Comparison of ENCODE assay signal across 8 mouse cellular contexts in the genomic region with DNA sequence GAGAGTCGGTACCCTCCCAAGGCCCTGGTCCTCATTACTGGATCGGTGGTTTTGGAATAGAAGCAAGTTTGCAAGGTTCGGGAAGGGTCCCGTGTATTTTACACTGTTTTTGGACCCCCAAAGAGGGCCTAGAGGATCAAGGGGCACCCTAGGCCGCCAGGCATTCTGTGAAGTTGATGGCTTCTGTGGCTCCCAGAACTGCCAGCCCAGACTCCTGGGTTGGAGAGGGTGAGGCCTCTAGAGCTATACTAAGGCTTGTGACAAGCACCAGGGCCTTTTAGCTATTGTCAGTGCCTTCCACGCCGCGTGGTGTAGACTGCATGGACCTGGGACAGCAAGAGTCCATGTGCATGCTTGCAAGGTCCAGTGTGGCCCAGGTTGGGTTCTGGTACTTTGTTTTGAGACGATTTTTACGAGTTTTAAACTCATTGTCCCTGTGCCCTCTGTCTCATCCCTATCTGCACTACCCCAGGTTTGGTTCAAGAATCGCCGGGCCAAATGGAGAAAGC. TPM values are rescaled to one million over a fixed set of nuclear protein-coding genes. Genes with fewer than 3 reads are reported as not detected.
A peak's percentile ranks its signal among the peaks of the same experiment; 100 is the strongest.
DNase-seq lines count a peak whose midpoint lies in the region; ATAC-seq and TF ChIP-seq lines count a peak whose summit lies in the region.
"Had no signal": no experiment of that assay in that cellular context is flagged by ENCODE, and none has a peak within 500 bp of the region (broad histone marks: within the 10 kb centered on the region; RNA-seq: fewer than 3 reads in every experiment).

No protein-coding gene starts in this region.

- H3K4me1 ChIP-seq in kidney, adult 2 months (ENCODE audit: control insufficient read depth, insufficient read depth, low read length) = 0 out of 2 replicates have a peak, but pooled peaks cover 3% of the 10 kb centered on the region
- peaks cover 11% of the 10 kb centered on the region for H3K4me1 ChIP-seq in kidney, embryonic 16.5 days (ENCODE audit: insufficient read depth, low read length)
- H3K4me1 ChIP-seq in intestine, postnatal 0 days (replicated peaks; ENCODE audit: control insufficient read depth, insufficient read depth, low read length) = no peaks in the 10 kb centered on the region
- no peaks in the 10 kb centered on the region for H3K4me1 ChIP-seq in small intestine, adult 2 months (ENCODE audit: control insufficient read depth, insufficient read depth, insufficient read length, low read length)

- H3K4me2 ChIP-seq in kidney, embryonic 16.5 days (replicated peaks; ENCODE audit: low read depth, low read length) = no peak overlapping the region
- peak overlapping the region; percentile 94 for H3K4me2 ChIP-seq in intestine, postnatal 0 days (replicated peaks; ENCODE audit: low read depth)

- peak overlapping the region; percentile 12; the same call in 1 of the 2 replicates for H3K4me3 ChIP-seq in kidney, adult 2 months (ENCODE audit: insufficient read depth, low read depth, low read length)
- no peak overlapping the region for H3K4me3 ChIP-seq in kidney, embryonic 16.5 days (ENCODE audit: low read length)
- H3K4me3 ChIP-seq in intestine, postnatal 0 days (ENCODE audit: low read depth, low read length) = peak overlapping the region; percentile 76
- peak overlapping the region; percentile 60 for H3K4me3 ChIP-seq in small intestine, adult 2 months (ENCODE audit: low read depth, low read length)

- H3K27ac ChIP-seq in kidney, adult 2 months (ENCODE audit: insufficient read depth, low read depth, low read length) = no peak overlapping the region; the same call in 1 of the 2 replicates
- H3K27ac ChIP-seq in kidney, embryonic 16.5 days (ENCODE audit: low read length) = no peak overlapping the region
- H3K27ac ChIP-seq in intestine, postnatal 0 days (ENCODE audit: low read depth, low read length) = peak overlapping the region; percentile 60
- H3K27ac ChIP-seq in small intestine, adult 2 months (ENCODE audit: insufficient read depth, low read depth, low read length) = peak overlapping the region; percentile 48; the same call in 1 of the 2 replicates

- no peak for TF ChIP-seq CTCF in kidney, adult 2 months (conservative IDR thresholded peaks at IDR 0.05; ENCODE audit: insufficient read depth, insufficient read length, low read depth, low read length)
- TF ChIP-seq CTCF in intestine, postnatal 0 days (IDR thresholded peaks at IDR 0.05; ENCODE audit: low read depth) = no peak
- TF ChIP-seq CTCF in small intestine, adult 2 months (IDR thresholded peaks at IDR 0.05; ENCODE audit: extremely low read depth, insufficient read length, insufficient replicate concordance, low read depth, low read length) = no peak

- peaks cover 15% of the 10 kb centered on the region for H3K27me3 ChIP-seq in kidney, adult 2 months (replicated peaks; ENCODE audit: control insufficient read depth, insufficient read depth, low read length)
- peaks cover 93% of the 10 kb centered on the region for H3K27me3 ChIP-seq in kidney, embryonic 16.5 days (ENCODE audit: insufficient read depth, low read length)
- H3K27me3 ChIP-seq in intestine, postnatal 0 days (replicated peaks; ENCODE audit: control insufficient read depth, insufficient read depth, low read length) = peaks cover 18% of the 10 kb centered on the region
- no peaks in the 10 kb centered on the region for H3K27me3 ChIP-seq in small intestine, adult 2 months (ENCODE audit: control insufficient read depth, insufficient read depth, low read length)

- peak; percentile 28 for DNase-seq in kidney, adult 2 months
- peak; percentile 17 for DNase-seq in embryo, embryonic 9.5 days (ENCODE audit: extremely low spot score)
- DNase-seq in spleen, postnatal 10 days (ENCODE audit: low spot score in 2 of 2) = no peak
- no peak for DNase-seq in urinary bladder, adult 18-20 months (ENCODE audit: low spot score in 2 of 2)
- DNase-seq: cerebellum, postnatal 36 days had no signal

- no peak for TF ChIP-seq POLR2A in kidney, adult 2 months (IDR thresholded peaks at IDR 0.05; ENCODE audit: low read depth, low read length)
- no peak for TF ChIP-seq POLR2A in small intestine, adult 2 months (IDR thresholded peaks at IDR 0.05; ENCODE audit: low read depth, low read length)

- H3K9me3 ChIP-seq in kidney, embryonic 16.5 days (ENCODE audit: low read length) = no peaks in the 10 kb centered on the region
- no peaks in the 10 kb centered on the region for H3K9me3 ChIP-seq in intestine, postnatal 0 days (ENCODE audit: control insufficient read depth)

- H3K9ac ChIP-seq in kidney, embryonic 16.5 days (replicated peaks; ENCODE audit: low read length) = no peak overlapping the region
- peak overlapping the region; percentile 72 for H3K9ac ChIP-seq in intestine, postnatal 0 days (ENCODE audit: low read depth, low read length)

- no peaks in the 10 kb centered on the region for H3K36me3 ChIP-seq in kidney, adult 2 months (ENCODE audit: control insufficient read depth, insufficient read depth, low read length)
- no peaks in the 10 kb centered on the region for H3K36me3 ChIP-seq in kidney, embryonic 16.5 days (ENCODE audit: insufficient read depth, low read length)
- no peaks in the 10 kb centered on the region for H3K36me3 ChIP-seq in intestine, postnatal 0 days (ENCODE audit: control insufficient read depth, insufficient read depth)
- H3K36me3 ChIP-seq in small intestine, adult 2 months (ENCODE audit: control insufficient read depth, insufficient read depth, low read length) = no peaks in the 10 kb centered on the region

- ATAC-seq in kidney, embryonic 16.5 days (ENCODE audit: low FRiP score, low TSS enrichment) = no peak
- ATAC-seq in intestine, postnatal 0 days = no peak

- WGBS in kidney, adult 2 months = 11% methylated on average over 12 of the region's 12 CpGs
- under 1% methylated on average over 12 of the region's 12 CpGs for WGBS in kidney, embryonic 16.5 days
- 19% methylated on average over 12 of the region's 12 CpGs for WGBS in intestine, postnatal 0 days
- 18% methylated on average over 12 of the region's 12 CpGs for WGBS in small intestine, adult 2 months

RNA-seq across cellular contexts. Expression of a gene that starts 18.2 kb away (rescaled TPM):
- 9.9 and 10.5 TPM in 2 replicates for polyA plus RNA-seq in kidney, adult 2 months (2012; rRNA removed)
- polyA plus RNA-seq in kidney, embryonic 16.5 days (2015; fragmentation: Nextera tagmentation; extraction: Ambion mirVana) = 7.2 and 10.3 TPM in 2 replicates
- 12.3 and 18.3 TPM in 2 replicates for polyA plus RNA-seq in intestine, postnatal 0 days (2015; fragmentation: Nextera tagmentation; extraction: Ambion mirVana)
- polyA plus RNA-seq in small intestine, adult 2 months (2012; rRNA removed) = 4.4 and 23.8 TPM in 2 replicates

Comparison
In these comparisons a context has a peak if more than half of its experiments do, and no peak if none do; other contexts are left out.
1. DNase-seq: peak in kidney, adult 2 months (single experiment) and embryo, embryonic 9.5 days (single experiment); none in spleen, postnatal 10 days (0 of 2) and urinary bladder, adult 18-20 months (0 of 2).
2. H3K27ac ChIP-seq: peak in intestine, postnatal 0 days (single experiment) and small intestine, adult 2 months (single experiment); none in kidney, adult 2 months (single experiment) and kidney, embryonic 16.5 days (single experiment).